Mouse (Mus musculus): ENCODE measurements around the gene Lin37.
A peak's percentile ranks its signal among the peaks of the same experiment; 100 is the strongest.

Gene Lin37

DNA sequence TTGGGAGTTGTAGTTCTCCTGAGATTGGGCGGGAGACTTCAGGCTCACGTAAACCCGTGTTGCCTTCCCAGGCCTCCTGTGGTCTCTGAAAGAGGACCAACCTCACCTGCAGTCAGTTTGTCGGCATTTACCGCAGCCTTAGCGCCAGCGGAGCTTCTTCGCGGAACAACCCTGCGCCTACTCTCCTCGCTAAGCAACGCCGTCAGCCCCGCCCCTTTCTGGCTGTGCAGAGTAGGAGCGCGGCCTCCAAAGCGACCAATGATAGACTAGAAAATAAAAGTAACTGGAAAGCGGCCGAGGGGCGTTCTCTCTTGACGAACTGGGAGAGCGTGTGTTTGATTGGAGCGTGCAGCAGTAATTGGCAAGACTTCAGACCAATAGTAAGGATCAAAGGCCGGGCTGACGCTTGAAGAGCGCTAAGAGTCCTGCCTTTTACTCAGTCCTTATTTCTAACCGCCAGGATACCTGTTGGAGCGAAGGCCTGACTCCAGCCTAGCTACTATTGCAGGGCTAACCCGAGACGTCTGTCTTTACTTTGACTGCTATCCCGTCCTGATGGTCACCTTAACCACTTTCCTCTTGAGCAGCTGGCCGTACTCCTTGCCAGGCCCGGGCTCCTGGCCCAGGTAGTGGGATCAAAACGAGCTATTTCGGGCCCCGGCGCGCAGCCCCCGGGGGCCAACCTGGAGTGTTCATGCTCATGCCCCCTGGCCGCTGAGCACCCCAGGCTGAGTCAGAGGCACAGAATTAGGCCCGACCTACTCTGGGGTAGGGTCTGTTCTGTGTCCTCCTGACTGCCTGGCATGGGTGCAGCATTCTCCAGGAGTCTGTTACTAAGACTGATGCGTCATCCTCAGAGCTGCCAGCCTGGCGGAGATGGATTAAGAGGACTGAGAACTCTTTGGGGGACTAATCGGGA lies 7.3 kb downstream of the Lin37 start, which contains the start of the genes Hspb6 and Proser3:
Gene Hspb6 (plus strand): TSS at position 77 of the 919 bp plus-strand sequence.
Gene Proser3 (minus strand): TSS at position 198 of the 919 bp plus-strand sequence.
- DNase-seq (ENCODE audit: low read depth, low spot score): peak; percentile 99

DNA sequence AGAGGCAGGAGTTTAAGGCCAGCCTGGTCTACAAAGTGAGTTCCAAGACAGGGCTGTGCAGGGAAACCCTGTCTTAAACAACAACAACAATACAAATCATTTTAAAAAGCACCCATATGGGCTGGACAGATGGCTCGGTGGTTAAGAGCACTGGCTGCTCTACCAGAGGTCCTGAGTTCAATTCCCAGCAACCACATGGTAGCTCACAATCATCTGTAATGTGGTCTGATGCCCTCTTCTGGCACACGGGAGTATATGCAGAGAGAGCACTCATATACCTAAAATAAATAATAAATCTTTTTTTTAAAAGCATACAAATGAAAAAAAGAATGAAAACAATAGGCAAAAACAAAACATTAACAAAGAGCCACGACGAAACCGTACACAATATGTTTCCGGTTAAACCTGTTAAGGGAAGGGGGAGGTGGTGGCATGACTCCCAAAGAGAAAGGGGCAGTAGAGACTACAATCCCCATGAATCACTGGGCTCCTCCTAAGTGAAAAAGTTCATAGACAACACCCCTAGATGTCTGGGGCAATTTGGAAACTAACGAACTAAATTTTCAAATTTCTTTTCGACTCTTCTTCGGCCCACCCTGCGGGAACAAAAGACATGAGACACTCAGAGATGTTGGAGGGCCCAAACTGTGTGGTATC lies 8.1 kb downstream of the Lin37 start:
- DNase-seq (ENCODE audit: low read depth, low spot score): no peak

DNA sequence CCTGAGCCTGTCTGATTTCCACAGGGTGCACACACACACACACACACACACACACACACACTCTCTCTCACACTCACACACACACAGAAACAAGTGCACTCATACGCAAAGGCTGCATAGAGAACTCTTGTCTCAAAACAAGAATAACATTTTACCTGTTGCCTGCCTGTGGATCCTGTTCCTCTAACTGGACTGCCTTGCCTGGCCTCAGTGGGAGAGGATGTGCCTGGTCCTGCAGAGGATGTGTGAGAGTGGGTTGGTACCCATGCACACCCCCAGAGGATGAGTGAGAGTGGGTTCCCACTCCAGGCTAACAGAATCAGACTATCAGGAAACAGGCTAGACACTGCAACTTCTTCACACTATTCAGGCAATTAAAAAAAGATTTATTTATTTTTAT lies 9.0 kb downstream of the Lin37 start:
- no peak for DNase-seq (ENCODE audit: low read depth, low spot score)

DNA sequence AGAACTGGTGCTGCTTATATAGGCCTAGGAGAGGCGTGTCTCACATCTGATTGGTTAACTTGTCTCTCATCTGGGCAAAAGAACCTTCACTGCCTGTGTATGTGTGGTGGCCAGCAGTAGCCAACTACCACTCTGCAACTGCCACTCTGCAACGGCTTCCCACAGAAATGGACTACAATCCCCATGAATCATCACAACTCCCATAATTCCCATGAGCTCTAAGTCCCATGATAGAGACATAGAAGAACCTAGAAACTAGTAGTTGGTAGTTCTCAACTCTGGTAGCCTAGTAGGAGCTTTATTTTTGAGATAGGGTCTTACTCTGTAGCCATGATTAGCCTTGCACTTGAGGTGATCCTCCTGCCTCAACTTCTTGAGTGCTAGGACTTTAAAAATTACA lies 9.8 kb downstream of the Lin37 start:
- DNase-seq (ENCODE audit: low read depth, low spot score): no peak

DNA sequence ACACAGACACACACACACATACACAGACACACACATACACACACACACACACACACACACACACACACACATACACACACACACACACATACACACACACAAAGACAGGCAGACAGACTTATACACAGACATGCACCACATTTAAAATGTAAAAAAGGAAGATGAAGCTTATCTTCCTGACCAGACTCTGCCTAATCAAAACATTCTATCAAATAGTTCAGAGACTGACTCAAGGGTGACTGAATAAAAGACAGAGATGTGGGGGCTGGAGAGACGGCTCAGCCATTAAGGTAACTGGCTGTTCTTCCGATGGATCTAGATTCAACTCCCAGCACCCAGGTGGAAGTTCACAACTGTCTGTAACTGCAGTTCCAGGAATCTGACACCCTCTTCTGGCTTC lies 15.3 kb downstream of the Lin37 start:
- no peak for DNase-seq (ENCODE audit: low read depth, low spot score)

DNA sequence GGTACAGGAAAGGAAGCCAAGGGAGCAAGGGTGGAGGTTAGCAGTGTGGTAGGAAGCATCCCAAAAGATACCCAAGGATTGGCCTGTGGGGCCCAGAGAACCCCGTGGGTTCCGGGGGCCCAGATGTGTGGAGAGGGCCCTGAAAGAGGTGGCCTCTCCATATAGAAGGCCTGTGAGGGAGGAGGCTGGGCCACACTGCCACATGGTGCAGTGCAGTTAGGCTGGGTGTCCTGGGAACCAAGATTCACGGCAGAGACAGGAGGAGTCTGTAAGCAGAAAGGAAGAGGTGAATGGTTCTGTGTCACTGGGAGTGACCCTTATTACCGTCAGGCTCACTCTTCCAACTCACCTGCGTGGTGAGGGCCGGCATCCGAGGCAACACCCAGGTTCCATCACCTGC lies 19.1 kb downstream of the Lin37 start:
- no peak for DNase-seq (ENCODE audit: low read depth, low spot score)

DNA sequence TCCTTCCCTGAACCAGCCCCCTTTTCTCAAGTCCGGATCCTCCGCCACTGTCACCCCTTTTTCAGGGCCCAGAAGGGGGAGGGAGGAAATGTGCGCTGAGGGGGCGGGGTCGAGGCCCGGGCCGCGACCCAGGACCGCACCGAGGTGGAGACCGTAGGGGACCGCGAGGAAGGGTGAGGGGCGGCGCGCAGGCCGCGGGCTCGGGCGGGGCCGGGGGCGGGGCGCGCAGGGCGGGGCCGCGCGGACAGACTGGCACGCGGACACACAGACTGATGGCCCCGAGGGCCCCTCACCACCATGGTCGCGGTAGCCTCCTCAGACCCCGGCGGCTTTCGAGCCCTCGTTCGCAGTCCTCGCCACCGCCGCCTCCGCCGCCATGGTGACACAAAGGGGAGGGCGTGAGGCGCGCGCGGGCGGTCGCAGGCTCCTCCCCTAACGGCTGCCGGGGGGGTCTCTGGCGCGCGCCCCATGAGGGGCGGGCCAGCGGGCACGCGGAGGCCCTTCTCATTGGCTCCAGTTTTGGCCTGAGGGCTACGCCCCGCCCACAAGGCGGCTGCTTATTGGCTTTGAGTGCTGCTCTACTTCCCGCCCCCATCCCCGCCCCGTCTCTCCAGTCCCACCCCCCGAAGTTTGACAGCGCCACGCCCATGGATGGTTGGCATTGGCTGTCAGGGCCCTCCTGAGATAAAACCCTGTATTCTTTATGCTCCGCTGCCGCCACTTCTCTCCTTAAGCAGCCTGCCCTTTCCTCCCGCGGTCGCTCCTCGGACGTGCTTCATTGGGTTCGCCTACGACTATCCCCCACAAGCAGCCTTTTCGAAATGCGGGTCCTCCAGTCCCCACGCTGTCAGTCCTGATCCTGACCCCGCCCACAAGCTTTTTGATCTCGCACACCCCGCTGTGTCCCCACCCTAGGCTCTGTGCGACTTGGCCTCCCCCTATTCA lies 24.7 kb downstream of the Lin37 start, which contains the start of gene Arhgap33:
Gene Arhgap33 (minus strand): TSS at position 428 of the 945 bp plus-strand sequence.
- peak; percentile 97 for DNase-seq (ENCODE audit: low read depth, low spot score)

DNA sequence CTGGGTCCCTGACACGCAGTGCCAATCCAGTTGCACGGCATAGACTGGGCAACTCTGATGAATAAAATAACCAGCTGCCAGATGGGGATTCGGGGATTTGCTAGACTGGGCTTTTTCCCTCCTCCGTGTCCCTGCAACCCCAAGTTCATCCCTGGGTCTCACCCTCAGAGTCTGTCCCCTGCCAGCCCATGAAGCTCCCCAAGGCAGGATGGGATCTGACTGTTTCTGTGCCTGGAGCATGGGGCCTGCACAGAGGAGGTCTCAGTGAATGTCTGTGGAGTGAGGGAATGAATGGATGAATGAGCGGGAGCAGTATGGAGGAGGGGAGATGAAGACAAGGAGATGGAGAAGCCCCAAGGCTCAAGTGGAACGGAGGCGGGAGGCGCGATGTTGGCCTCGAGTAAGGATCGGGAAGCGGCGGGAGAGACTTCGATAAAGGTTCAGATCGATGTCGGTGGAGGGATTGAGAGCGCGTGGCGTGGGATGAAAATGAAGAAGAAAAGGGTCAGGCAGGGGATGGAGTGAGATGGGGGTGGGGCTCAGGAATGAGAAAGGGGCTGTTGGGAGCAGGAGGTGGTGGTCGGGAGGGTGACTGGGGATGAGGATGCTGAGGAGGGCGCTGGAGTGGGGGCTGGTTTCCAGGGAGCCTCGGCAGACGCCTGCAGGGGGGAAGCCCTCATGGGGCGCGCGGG lies 25.6 kb downstream of the Lin37 start:
- DNase-seq (ENCODE audit: low read depth, low spot score): no peak

DNA sequence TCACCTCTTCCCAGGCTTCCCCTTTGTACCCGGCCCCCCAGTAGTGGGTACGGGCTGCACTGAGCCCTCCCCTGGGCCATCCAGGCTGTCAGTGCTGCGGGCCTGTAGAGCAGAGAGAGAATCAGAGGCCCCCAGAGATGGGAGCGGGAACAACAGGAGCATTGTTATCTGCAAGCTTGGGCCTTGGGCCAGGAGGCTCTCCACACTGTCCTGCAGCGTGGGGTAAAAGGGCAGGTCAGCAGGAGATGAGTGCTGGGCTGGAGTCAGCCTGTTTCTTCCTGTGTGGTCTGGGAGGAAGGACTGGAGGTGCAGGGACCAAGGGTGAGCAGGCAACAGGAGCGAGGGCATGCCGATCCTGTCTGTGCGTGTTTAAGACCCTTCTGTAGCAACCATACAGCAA lies 26.7 kb downstream of the Lin37 start:
- DNase-seq (ENCODE audit: low read depth, low spot score): no peak

DNA sequence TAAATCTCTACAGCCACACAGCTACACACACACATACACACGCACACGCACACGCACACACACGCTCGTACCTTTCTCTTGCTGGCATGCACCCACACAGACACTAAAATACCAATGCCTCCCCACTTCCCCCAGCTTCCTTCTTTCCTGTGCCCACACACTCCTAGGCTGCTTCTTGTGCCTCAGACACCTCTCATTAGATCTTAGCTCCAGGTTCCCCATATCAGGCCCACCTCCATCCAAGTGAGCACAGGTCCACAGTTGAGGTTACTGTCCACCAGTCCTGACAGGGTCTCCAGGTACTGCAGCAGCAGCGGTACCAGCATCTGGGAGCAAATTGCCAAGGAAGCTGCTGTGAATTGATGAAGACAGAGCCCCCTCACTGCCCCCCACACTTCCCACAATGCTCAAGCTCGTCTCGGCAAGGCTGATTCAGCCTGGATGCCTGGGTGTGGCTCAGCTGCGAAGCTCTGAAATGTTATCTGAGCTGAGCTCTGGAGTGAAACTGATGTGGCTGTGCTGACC lies 28.3 kb downstream of the Lin37 start:
- peak; percentile 93 for DNase-seq (ENCODE audit: low read depth, low spot score)

DNA sequence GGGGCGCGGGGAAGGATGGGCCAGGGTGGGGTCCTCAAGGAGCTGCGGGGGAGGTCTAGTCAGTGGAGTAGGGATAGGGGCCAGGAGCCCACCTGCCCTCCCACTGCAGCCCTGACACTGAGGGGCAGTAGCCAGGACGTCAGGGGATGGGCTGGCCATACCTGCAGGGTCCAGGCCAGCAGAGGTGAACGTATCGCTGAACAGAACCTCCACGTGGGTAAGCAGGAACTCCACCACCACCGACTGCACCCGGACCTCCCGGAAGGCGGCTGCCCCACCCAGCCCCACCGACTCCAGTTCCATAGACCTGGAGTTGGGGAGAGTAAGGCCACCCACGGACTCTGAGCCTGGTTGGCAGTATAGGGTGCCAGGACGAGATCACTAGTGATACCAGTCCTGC lies 32.7 kb downstream of the Lin37 start:
- DNase-seq (ENCODE audit: low read depth, low spot score): no peak

DNA sequence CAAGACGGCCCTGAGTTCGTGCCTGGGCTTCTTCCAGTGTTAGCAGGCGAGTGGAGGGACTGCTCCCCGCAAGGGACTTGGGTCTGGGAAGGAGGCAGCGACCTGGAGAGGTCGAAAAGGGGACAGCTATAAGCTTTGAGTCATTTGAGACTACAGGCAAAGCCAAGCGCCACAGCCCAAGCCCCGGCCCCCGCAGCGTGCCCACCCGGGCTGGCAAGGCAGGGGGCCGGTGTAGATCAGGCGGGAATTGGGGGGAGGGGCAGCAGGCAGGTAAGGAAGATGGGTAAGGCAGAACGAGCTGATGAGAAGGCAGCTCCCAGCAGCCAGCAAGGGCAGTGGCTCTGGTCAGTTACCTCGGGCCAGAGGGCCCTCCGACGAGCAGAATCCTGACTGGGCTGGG lies 33.2 kb downstream of the Lin37 start:
- DNase-seq (ENCODE audit: low read depth, low spot score): no peak

DNA sequence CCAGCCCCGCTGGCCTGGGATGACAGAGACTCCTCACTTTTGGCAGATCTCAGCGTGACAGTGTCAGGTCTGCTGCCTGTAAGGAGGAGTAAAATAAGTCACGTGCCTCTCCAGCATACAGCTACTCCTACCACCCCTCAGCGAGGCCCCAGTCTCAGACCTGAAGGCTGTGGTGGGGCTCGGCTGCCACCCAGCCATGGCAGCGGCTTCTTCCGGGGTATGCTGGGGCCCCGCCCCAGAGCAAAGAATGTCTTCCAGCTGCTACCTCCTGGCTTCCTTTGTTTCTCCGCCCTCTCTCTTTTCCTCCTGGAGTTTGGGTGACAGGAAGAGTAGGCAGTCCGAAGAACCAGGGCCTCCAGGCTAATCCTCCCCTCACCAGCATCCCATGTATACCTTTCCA lies 33.7 kb downstream of the Lin37 start:
- DNase-seq (ENCODE audit: low read depth, low spot score): no peak

DNA sequence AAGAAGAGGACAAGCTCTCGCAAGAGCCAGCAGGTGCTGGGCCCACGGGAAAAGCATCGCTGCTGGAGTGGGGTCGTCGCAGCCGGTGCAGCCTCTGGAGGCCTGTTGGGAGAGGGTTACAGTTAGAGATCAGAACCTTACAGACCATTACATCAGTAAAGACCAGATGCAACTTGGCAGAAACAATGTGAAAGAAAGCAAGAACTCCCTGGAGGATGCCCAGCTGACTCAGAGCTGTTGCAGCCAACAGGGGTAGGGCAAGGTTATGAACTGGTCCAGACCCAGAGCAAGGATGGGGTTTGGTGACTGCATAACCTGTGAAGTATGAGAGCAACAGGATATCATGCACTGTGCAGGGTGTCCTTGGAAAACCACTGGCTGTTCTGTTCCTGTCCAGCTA lies 35.2 kb downstream of the Lin37 start:
- DNase-seq (ENCODE audit: low read depth, low spot score): no peak

DNA sequence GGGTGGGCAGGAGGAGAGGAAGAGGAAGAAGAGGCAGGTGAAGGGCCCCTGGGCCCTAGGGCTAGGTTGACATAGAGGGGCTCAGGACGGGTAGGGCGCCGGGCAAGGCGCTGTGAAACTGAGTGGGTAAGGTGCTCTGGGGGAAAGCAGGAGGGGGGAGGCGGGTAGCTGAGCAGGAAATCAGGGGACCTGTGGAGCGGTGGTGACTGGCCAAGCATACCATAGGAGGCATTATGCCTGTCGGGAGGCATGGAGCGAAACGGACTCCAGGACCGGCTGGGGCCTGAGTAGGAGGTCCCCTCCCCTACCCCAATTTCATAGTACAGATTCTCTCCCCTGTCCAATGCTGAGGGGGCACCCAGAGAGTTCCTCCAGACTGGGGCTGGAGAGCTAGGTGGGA lies 36.8 kb downstream of the Lin37 start:
- no peak for DNase-seq (ENCODE audit: low read depth, low spot score)

DNA sequence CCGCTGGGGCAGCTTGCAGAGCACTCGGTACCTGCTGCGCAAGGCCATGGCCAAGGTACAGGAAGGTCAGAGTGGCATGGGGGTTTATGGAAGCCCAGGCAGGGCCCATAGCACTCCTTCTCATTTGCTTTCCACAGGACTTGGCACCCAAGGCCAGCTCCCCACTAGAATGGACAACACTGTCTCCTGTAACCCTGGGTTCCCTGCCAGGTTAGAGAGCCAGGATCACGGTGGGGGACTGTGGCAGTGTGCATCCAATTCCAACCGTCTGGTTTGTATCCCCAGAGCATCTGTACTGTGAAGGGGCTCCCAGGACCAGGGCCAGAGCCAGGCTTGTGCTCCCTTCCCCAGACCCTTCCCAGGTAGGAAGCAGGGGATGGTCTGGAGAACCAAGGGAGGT lies 38.8 kb downstream of the Lin37 start:
- no peak for DNase-seq (ENCODE audit: low read depth, low spot score)

DNA sequence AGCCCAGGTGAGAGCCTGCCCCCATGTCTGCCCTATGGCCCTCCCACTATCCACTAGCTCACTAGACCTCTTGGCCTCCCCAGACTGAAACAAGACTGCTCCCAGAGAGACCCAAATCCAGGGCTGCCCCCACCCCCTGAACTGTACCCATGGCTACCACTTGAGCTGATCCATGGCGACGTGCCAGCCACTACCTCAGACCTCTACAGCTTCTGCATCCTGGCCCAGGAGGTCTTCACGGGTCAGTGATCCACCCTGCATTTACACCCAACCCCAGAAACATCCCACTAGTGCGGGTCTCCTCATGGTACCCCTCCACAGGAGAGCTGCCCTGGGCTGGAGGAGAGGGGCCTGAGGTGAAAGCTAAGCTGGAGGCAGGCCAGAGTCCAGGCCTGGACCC lies 39.2 kb downstream of the Lin37 start:
- DNase-seq (ENCODE audit: low read depth, low spot score): no peak

DNA sequence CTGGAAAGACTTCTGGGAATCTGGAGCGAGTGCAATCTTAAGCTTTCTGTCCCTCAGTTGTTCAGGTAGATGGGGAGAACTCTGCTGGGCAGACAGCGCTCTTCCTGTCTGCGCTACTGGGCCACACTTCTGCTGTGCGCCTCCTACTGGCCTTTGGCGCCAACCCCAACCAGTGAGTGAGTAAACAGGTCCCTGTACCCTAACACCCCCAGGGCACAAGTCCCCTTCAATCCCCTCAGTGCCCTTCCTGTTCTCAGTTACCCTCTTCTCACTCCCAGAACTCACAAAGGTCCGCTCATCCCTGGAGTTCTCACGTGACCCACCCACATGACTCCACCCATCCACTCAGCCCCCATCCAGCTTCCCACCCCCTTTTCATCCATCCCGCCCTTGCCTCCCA lies 41.3 kb downstream of the Lin37 start:
- DNase-seq (ENCODE audit: low read depth, low spot score): no peak

DNA sequence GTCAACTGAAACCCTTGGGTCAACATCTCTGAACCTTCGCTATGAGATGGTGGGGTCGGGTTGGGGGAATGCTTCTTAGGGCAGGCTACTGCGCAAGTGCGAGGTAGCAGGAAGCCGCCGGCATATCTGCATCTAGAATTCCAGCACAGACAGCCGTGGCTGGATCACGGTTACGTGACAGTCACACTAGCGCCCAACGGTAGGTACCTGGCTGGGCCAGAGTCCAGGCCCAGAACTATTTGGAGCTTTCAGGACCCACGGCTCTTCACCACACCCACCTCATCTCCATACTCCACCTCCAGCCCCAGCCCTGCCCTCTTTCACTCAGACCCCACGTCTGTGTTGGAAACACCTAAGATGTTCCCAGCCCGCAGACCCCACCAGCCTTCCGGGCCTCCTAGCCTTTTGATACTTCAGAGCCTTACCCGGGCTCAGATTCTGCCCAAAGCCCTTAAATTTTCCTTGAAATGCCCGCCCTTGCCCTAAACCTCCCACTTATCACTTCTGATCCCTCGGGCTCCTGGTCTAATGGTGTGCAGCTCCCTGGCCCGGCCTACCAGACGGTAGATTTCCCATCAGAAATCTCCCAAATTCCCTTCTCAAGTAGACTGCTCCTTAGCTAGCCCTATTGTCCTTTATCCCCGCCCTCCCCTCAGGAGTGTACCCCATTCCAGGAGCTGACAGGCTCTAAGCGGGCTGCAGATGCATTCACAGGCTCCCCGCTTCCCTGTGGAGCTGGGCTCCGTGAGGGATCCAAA lies 44.5 kb downstream of the Lin37 start:
- DNase-seq (ENCODE audit: low read depth, low spot score): no peak

DNA sequence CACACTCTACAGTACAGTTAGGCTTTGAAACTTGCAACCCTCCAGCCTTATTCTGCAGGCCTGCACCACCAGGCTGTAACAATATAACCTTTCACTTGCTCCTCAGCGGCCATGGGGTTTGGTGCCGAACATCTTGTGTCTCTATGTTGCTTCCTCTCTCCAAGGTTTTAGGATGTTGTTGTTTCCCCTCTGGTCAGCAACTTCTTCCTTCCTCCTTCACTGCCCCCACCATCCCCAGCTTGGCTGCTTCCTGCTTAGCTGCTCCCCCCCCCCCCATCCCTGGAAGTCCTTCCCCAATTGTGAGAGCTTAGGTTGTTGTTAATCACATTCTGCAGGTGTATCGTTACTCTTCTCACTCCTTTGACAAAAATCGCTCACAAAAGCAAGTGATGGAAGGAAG lies 51.6 kb downstream of the Lin37 start:
- DNase-seq (ENCODE audit: low read depth, low spot score): no peak

Measured in telencephalon, adult 2 months (tissue).